Mouse (Mus musculus) CH12.LX (cell line): Measurements from ENCODE around the gene Hfm1.

Source experiments
- CTCF ChIP-seq, 2 experiments: IDR thresholded peaks in 1 of 2; conservative IDR thresholded peaks in 1 of 2; 2 replicates each; pipeline ENCODE4 v1.5.1; 2011 to 2012; ENCODE audit warnings: low read depth in 2 of 2, low read length in 2 of 2, improper control_type of control experiment in 1 of 2, inconsistent platforms in 1 of 2, mild to moderate bottlenecking in 1 of 2, moderate library complexity in 1 of 2
- GABPA ChIP-seq: IDR thresholded peaks from 2 replicates; pipeline ENCODE4 v1.6.1; 2012; ENCODE audit warnings: low read depth, low read length, improper control_type of control experiment, inconsistent platforms; ENCODE audit not compliant: insufficient replicate concordance
- POLR2A ChIP-seq: IDR thresholded peaks from 2 replicates; pipeline ENCODE4 v1.6.1; 2011; ENCODE audit warnings: low read depth, mild to moderate bottlenecking, improper control_type of control experiment, low read length
- RCOR1 ChIP-seq: conservative IDR thresholded peaks from 2 replicates; pipeline ENCODE4 v1.6.1; 2012; ENCODE audit warnings: low read depth, mild to moderate bottlenecking, inconsistent platforms, low read length, improper control_type of control experiment
- ZMIZ1 ChIP-seq: IDR thresholded peaks from 2 replicates; pipeline ENCODE4 v1.6.1; 2012; ENCODE audit warnings: low read depth, mild to moderate bottlenecking, inconsistent platforms, low read length, improper control_type of control experiment

DNA sequence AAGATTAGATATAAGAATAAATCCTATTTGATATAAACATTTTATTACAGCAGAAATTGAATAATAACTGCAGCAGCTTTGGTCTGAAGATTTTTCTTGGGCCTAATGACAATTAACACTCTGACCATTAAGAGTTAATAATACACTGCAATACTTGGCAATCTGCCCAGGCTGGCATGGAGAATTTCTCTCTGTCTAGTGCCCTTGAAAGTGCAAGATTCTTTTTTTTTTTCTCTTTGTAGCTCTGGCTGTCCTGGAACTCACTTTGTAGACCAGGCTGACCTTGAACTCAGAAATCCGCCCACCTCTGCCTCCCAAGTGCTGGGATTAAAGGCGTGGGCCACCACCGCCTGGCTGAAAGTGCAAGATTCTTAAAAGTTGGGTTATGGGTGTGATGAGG lies 32.9 kb upstream of the Hfm1 start:
- no peak for TF ChIP-seq CTCF (conservative IDR thresholded peaks at IDR 0.05 in 1 of 2, IDR thresholded peaks at IDR 0.05 in 1 of 2; ENCODE audit: low read depth in 2 of 2, low read length in 2 of 2)
- TF ChIP-seq ZMIZ1: no peak
- TF ChIP-seq RCOR1: no peak
- no peak for TF ChIP-seq GABPA
- TF ChIP-seq POLR2A: no peak
